Mouse (Mus musculus): ENCODE results near the gene Fbxw10.
A peak's percentile ranks its signal among the peaks of the same experiment; 100 is the strongest.

Gene Fbxw10

GRCm38 (mm10) chr11:62845730-62846129 lies 1.1 kb upstream of the Fbxw10 start:
- no peak for DNase-seq

- no peak for DNase-seq
These were observed 854 bp downstream of the Fbxw10 start for GRCm38 (mm10) chr11:62847655-62848191.

- peak; percentile 22 for DNase-seq
These were observed 1.4 kb downstream of the Fbxw10 start for GRCm38 (mm10) chr11:62848301-62848700.

GRCm38 (mm10) chr11:62851199-62851598 lies 4.3 kb downstream of the Fbxw10 start:
- peak; percentile 30 for DNase-seq

- DNase-seq: no peak
These were observed 6.5 kb downstream of the Fbxw10 start for GRCm38 (mm10) chr11:62853334-62853733.

- no peak for DNase-seq
These were observed 18.7 kb downstream of the Fbxw10 start for GRCm38 (mm10) chr11:62865562-62865961.

- no peak for DNase-seq
These were observed 19.8 kb downstream of the Fbxw10 start for GRCm38 (mm10) chr11:62866685-62867084.

GRCm38 (mm10) chr11:62869201-62869600 lies 22.3 kb downstream of the Fbxw10 start:
- no peak for DNase-seq

- DNase-seq: no peak
These were observed 23.0 kb downstream of the Fbxw10 start for GRCm38 (mm10) chr11:62869715-62870371.

- no peak for DNase-seq
These were observed 26.6 kb downstream of the Fbxw10 start for GRCm38 (mm10) chr11:62873479-62873878.

- peak; percentile 13 for DNase-seq
These were observed 28.8 kb downstream of the Fbxw10 start for GRCm38 (mm10) chr11:62875696-62876095.

- no peak for DNase-seq
These were observed 29.6 kb downstream of the Fbxw10 start for GRCm38 (mm10) chr11:62876445-62876844.

GRCm38 (mm10) chr11:62877391-62877790 lies 30.5 kb downstream of the Fbxw10 start:
- no peak for DNase-seq

GRCm38 (mm10) chr11:62878728-62879127 lies 31.9 kb downstream of the Fbxw10 start:
- no peak for DNase-seq

GRCm38 (mm10) chr11:62879220-62880048 lies 32.6 kb downstream of the Fbxw10 start, which contains the start of gene Tvp23b:
TSS of gene Tvp23b (plus strand) at chr11:62879455.
- peak; percentile 99 for DNase-seq

- DNase-seq: no peak
These were observed 36.5 kb downstream of the Fbxw10 start for GRCm38 (mm10) chr11:62883407-62883806.

GRCm38 (mm10) chr11:62885323-62885722 lies 38.5 kb downstream of the Fbxw10 start:
- DNase-seq: no peak

GRCm38 (mm10) chr11:62890796-62891195 lies 43.9 kb downstream of the Fbxw10 start:
- DNase-seq: no peak

GRCm38 (mm10) chr11:62891763-62892162 lies 44.9 kb downstream of the Fbxw10 start:
- no peak for DNase-seq

- peak; percentile 85 for DNase-seq
These were observed 54.9 kb downstream of the Fbxw10 start for GRCm38 (mm10) chr11:62901699-62902323.

- DNase-seq: no peak
These were observed 57.1 kb downstream of the Fbxw10 start for GRCm38 (mm10) chr11:62903871-62904495.

GRCm38 (mm10) chr11:62909720-62910306 lies 62.9 kb downstream of the Fbxw10 start:
- DNase-seq: no peak
